Mouse (Mus musculus) lung, postnatal 0 days (tissue): ENCODE measurements at regions not wholly inside any gene's neighbourhood (a gene's known extent, or its start where the extent isn't known, plus 50 kb on each side); places are given as distances from the start of the nearest gene placed in this dataset.
A peak's percentile ranks its signal among the peaks of the same experiment; 100 is the strongest.

Experiments
- ATAC-seq: fragments of 200-750 bp; cut with Nextera tagmentation; 2 replicates; pipeline ENCODE4 v1.8.0; 2017; ENCODE audit warnings: moderate library complexity
- DNase-seq: peaks from one replicate; pipeline ENCODE4 v3.0.0-alpha.2; 2016; ENCODE audit warnings: low spot score
- H3K27ac ChIP-seq: fragments of 300-500 bp; sonication (generic); 2 replicates; pipeline ENCODE4 v1.5.1; 2014; ENCODE audit warnings: antibody characterized with exemption, mild to moderate bottlenecking, low read length, mixed read lengths
- H3K27me3 ChIP-seq: fragments of 300-500 bp; sonication (generic); replicated peaks from 2 replicates; pipeline ENCODE4 v1.6.1; 2014; ENCODE audit warnings: low read length, mixed read lengths; ENCODE audit not compliant: insufficient read depth
- H3K36me3 ChIP-seq: fragments of 300-500 bp; sonication (generic); 2 replicates; pipeline ENCODE4 v1.6.1; 2014; ENCODE audit warnings: low read length, mixed read lengths; ENCODE audit not compliant: insufficient read depth
- H3K4me1 ChIP-seq: fragments of 300-500 bp; sonication (generic); 2 replicates; pipeline ENCODE4 v1.6.1; 2014; ENCODE audit warnings: antibody characterized with exemption, low read depth, low read length, mixed read lengths; ENCODE audit not compliant: insufficient read depth
- H3K4me2 ChIP-seq: fragments of 300-500 bp; sonication (generic); replicated peaks from 2 replicates; pipeline ENCODE4 v1.6.1; 2014; ENCODE audit warnings: low read depth, mild to moderate bottlenecking, low read length, moderate library complexity, mixed read lengths
- H3K4me3 ChIP-seq: fragments of 300-500 bp; sonication (generic); 2 replicates; pipeline ENCODE4 v1.5.1; 2014; ENCODE audit warnings: low read depth, low read length
- H3K9ac ChIP-seq: fragments of 300-500 bp; sonication (generic); replicated peaks from 2 replicates; pipeline ENCODE4 v1.6.1; 2014; ENCODE audit warnings: low read depth, mild to moderate bottlenecking
- H3K9me3 ChIP-seq: fragments of 300-500 bp; sonication (generic); 2 replicates; pipeline ENCODE4 v1.6.1; 2016; ENCODE audit warnings: low read length, mixed read lengths
- CTCF ChIP-seq: IDR thresholded peaks from 2 replicates; pipeline ENCODE4 v1.5.1; 2016; ENCODE audit warnings: antibody characterized with exemption, mild to moderate bottlenecking
- EP300 ChIP-seq: IDR thresholded peaks from 2 replicates; pipeline ENCODE4 v1.6.1; 2016; ENCODE audit warnings: antibody characterized with exemption, mild to moderate bottlenecking, control low read depth
- WGBS: fragments of 180-500 bp; shearing (Covaris S2); extraction: QIAGEN DNeasy Blood & Tissue Kit; methylation state at CpG from one replicate; pipeline ENCODE4 v1.1.7; 2014; 5-methylcytosine and 5-hydroxymethylcytosine counted together

- Histone ChIP-seq H3K27ac (no peak overlapping the region), H3K9me3 (no peaks in the 10 kb centered on the region), H3K4me2 (no peak overlapping the region), H3K36me3 (no peaks in the 10 kb centered on the region), H3K27me3 (no peaks in the 10 kb centered on the region), H3K9ac (no peak overlapping the region), H3K4me3 (no peak overlapping the region), H3K4me1 (no peaks in the 10 kb centered on the region)
- no peak for TF ChIP-seq CTCF
- TF ChIP-seq EP300, result no peak
- no peak for DNase-seq
- no peak for ATAC-seq
- WGBS, result 63% methylated on average over 6 of the region's 6 CpGs
Observed at GRCm38 (mm10) chr8:92747951-92748350, 73.9 kb downstream of the Irx6 start.

- Histone ChIP-seq H3K4me2 (no peak overlapping the region), H3K27me3 (no peaks in the 10 kb centered on the region), H3K27ac (no peak overlapping the region), H3K9me3 (no peaks in the 10 kb centered on the region), H3K9ac (no peak overlapping the region), H3K36me3 (no peaks in the 10 kb centered on the region), H3K4me3 (no peak overlapping the region), H3K4me1 (no peaks in the 10 kb centered on the region)
- no peak for TF ChIP-seq EP300
- no peak for TF ChIP-seq CTCF
- DNase-seq (no peak), ATAC-seq (no peak)
- WGBS, result 75% methylated on average over 3 of the region's 3 CpGs
Observed at GRCm38 (mm10) chr8:92759848-92760247, 67.2 kb upstream of the Mmp2 start.

- no peak overlapping the region for H3K4me3 ChIP-seq
- H3K36me3 ChIP-seq, result no peaks in the 10 kb centered on the region
- H3K27ac ChIP-seq, result no peak overlapping the region
- DNase-seq (no peak), ATAC-seq (no peak)
- no peak overlapping the region for H3K9ac ChIP-seq
- TF ChIP-seq EP300 (no peak), CTCF (no peak)
- H3K9me3 ChIP-seq, result no peaks in the 10 kb centered on the region
- 91% methylated on average over 6 of the region's 6 CpGs for WGBS
- no peaks in the 10 kb centered on the region for H3K27me3 ChIP-seq
- H3K4me2 ChIP-seq, result no peak overlapping the region
- H3K4me1 ChIP-seq, result no peaks in the 10 kb centered on the region
Observed at GRCm38 (mm10) chr8:92760933-92761332, 66.2 kb upstream of the Mmp2 start.

GRCm38 (mm10) chr8:92761959-92762600 is 65.0 kb upstream of the Mmp2 start:
- 8% methylated on average over 18 of the region's 18 CpGs for WGBS
- no peak overlapping the region; the same call in 1 of the 2 replicates for H3K4me2 ChIP-seq
- no peaks in the 10 kb centered on the region for H3K27me3 ChIP-seq
- 0 out of 2 replicates have a peak overlapping the region, but pooled peaks have one; percentile 5 for H3K4me3 ChIP-seq
- H3K4me1 ChIP-seq, result no peaks in the 10 kb centered on the region
- TF ChIP-seq EP300, result no peak
- no peak for TF ChIP-seq CTCF
- no peak for DNase-seq
- H3K36me3 ChIP-seq, result no peaks in the 10 kb centered on the region
- ATAC-seq, result no peak
- H3K9me3 ChIP-seq, result no peaks in the 10 kb centered on the region
- no peak overlapping the region for H3K9ac ChIP-seq
- no peak overlapping the region for H3K27ac ChIP-seq

GRCm38 (mm10) chr8:92771856-92772650 is 55.0 kb upstream of the Mmp2 start:
- Histone ChIP-seq H3K4me3 (peak overlapping the region; percentile 24; the same call in 1 of the 2 replicates), H3K9ac (no peak overlapping the region), H3K9me3 (no peaks in the 10 kb centered on the region), H3K27me3 (no peaks in the 10 kb centered on the region), H3K36me3 (no peaks in the 10 kb centered on the region), H3K27ac (no peak overlapping the region), H3K4me2 (peak overlapping the region; percentile 25; the same call in 1 of the 2 replicates), H3K4me1 (no peaks in the 10 kb centered on the region)
- TF ChIP-seq CTCF (no peak), EP300 (no peak)
- DNase-seq (peak; percentile 29), ATAC-seq (no peak)
- 50% methylated on average over 14 of the region's 14 CpGs for WGBS

GRCm38 (mm10) chr8:92772826-92773225 is 54.3 kb upstream of the Mmp2 start:
- Histone ChIP-seq H3K27ac (no peak overlapping the region), H3K9me3 (no peaks in the 10 kb centered on the region), H3K4me3 (no peak overlapping the region), H3K9ac (no peak overlapping the region), H3K27me3 (no peaks in the 10 kb centered on the region), H3K36me3 (no peaks in the 10 kb centered on the region), H3K4me2 (no peak overlapping the region), H3K4me1 (no peaks in the 10 kb centered on the region)
- DNase-seq (no peak), ATAC-seq (no peak)
- WGBS, result 87% methylated on average over 10 of the region's 10 CpGs
- no peak for TF ChIP-seq CTCF
- TF ChIP-seq EP300, result no peak
